In genomic region chr2:172510899-172511298, GRCm38 (mm10) we compare ENCODE assay signal across 21 mouse cellular contexts. TPM values are rescaled to one million over a fixed set of nuclear protein-coding genes. Genes with fewer than 3 reads are reported as not detected.
"Had no signal": no experiment of that assay in that cellular context is flagged by ENCODE, and none has a peak within 500 bp of the region (broad histone marks: within the 10 kb centered on the region; RNA-seq: fewer than 3 reads in every experiment).

No protein-coding gene starts in this region.

- H3K36me3 ChIP-seq: limb, embryonic 13.5 days; liver, embryonic 15.5 days; lung, embryonic 15.5 days; midbrain, embryonic 12.5 days; neural tube, embryonic 13.5 days had no signal

- H3K9me3 ChIP-seq: limb, embryonic 13.5 days; liver, embryonic 15.5 days; lung, embryonic 15.5 days; midbrain, embryonic 12.5 days; neural tube, embryonic 13.5 days had no signal

- ATAC-seq: midbrain, embryonic 16.5 days had no signal

- H3K27ac ChIP-seq: kidney, postnatal 0 days; layer of hippocampus, adult 2 months; limb, embryonic 13.5 days; liver, embryonic 15.5 days; lung, embryonic 15.5 days; midbrain, embryonic 12.5 days; neural tube, embryonic 13.5 days had no signal

- DNase-seq: kidney, adult 11 months; kidney, adult 9 months; kidney, postnatal 4 days; left cerebral cortex, postnatal 4 days; lung, postnatal 14 days; retina, postnatal 1 day; thymus, postnatal 4 days had no signal

- H3K4me2 ChIP-seq: limb, embryonic 13.5 days; liver, embryonic 15.5 days; lung, embryonic 15.5 days; midbrain, embryonic 12.5 days; neural tube, embryonic 13.5 days had no signal

- H3K4me1 ChIP-seq: limb, embryonic 13.5 days; liver, embryonic 15.5 days; lung, embryonic 15.5 days; midbrain, embryonic 12.5 days; neural tube, embryonic 13.5 days had no signal

- H3K9ac ChIP-seq: limb, embryonic 13.5 days; liver, embryonic 15.5 days; lung, embryonic 15.5 days; midbrain, embryonic 12.5 days; neural tube, embryonic 13.5 days had no signal

- H3K4me3 ChIP-seq: layer of hippocampus, adult 2 months; limb, embryonic 13.5 days; liver, embryonic 15.5 days; lung, embryonic 15.5 days; midbrain, embryonic 12.5 days; neural tube, embryonic 13.5 days had no signal

- H3K27me3 ChIP-seq: liver, embryonic 15.5 days; lung, embryonic 15.5 days had no signal

RNA-seq across cellular contexts. Expression of gene Tfap2c, which starts 38.5 kb away (rescaled TPM):
- total RNA-seq: megakaryocyte-erythroid progenitor cell, adult 5-6 weeks had no signal
- polyA plus RNA-seq: liver, embryonic 15.5 days; spleen, adult 2 months had no signal

RNA-seq across cellular contexts. Expression of gene Fam209, which starts 38.6 kb away (rescaled TPM):
- total RNA-seq: layer of hippocampus, adult 2 months; left cerebral cortex, adult 18-20 months had no signal
- polyA plus RNA-seq: kidney, postnatal 0 days; liver, embryonic 15.5 days; midbrain, embryonic 16.5 days; stomach, embryonic 16.5 days had no signal

RNA-seq across cellular contexts. Expression of gene Gcnt7, which starts 52.5 kb away (rescaled TPM):
- total RNA-seq: layer of hippocampus, adult 2 months; layer of hippocampus, postnatal 14 days; left cerebral cortex, adult 18-20 months; left cerebral cortex, postnatal 10 days; left cerebral cortex, postnatal 4 days; megakaryocyte-erythroid progenitor cell, adult 5-6 weeks had no signal
- polyA plus RNA-seq: spleen, adult 2 months had no signal
